Mouse (Mus musculus) thymus, adult 2 months (tissue): ENCODE data around the gene Elobl.

ENCODE experiments used
- CTCF ChIP-seq: fragments of 200-500 bp; IDR thresholded peaks from 2 replicates; pipeline ENCODE4 v1.5.1; 2012; ENCODE audit warnings: mild to moderate bottlenecking, control low read depth, low read length, moderate library complexity, borderline replicate concordance; ENCODE audit not compliant: control insufficient read depth, poor library complexity, insufficient read depth; ENCODE audit errors: extremely low read depth
- POLR2A ChIP-seq: fragments of 200-500 bp; IDR thresholded peaks from 2 replicates; pipeline ENCODE4 v1.6.1; 2012; ENCODE audit warnings: mild to moderate bottlenecking, low read length, control low read depth, moderate library complexity; ENCODE audit not compliant: control insufficient read depth, poor library complexity, insufficient read depth; ENCODE audit errors: extremely low read depth

GRCm38 (mm10) chr11:89005473-89005872 is 38.7 kb upstream of the Elobl start:
- TF ChIP-seq CTCF (no peak), POLR2A (no peak)
